Mouse (Mus musculus) midbrain, embryonic 14.5 days (tissue): Measurements from ENCODE around the gene Slc2a5. TPM values are rescaled to one million over a fixed set of nuclear protein-coding genes. Genes with fewer than 3 reads are reported as not detected.
A peak's percentile ranks its signal among the peaks of the same experiment; 100 is the strongest.

ENCODE experiments used
- ATAC-seq: fragments of 200-750 bp; cut with Nextera tagmentation; 2 replicates; pipeline ENCODE4 v1.8.0; 2017; ENCODE audit warnings: moderate number of reproducible peaks, moderate library complexity; ENCODE audit not compliant: low FRiP score, low TSS enrichment
- DNase-seq: peaks from one replicate; pipeline ENCODE4 v3.0.0-alpha.2; 2015
- H3K27ac ChIP-seq: fragments of 300-500 bp; sonication (generic); replicated peaks from 2 replicates; pipeline ENCODE4 v1.5.1; 2014; ENCODE audit warnings: mild to moderate bottlenecking, low read depth, low read length, moderate library complexity
- H3K27me3 ChIP-seq: fragments of 300-500 bp; sonication (generic); 2 replicates; pipeline ENCODE4 v1.6.1; 2014; ENCODE audit warnings: low read length, control low read depth, mixed read lengths; ENCODE audit not compliant: control insufficient read depth, insufficient read depth
- H3K36me3 ChIP-seq: fragments of 300-500 bp; sonication (generic); 2 replicates; pipeline ENCODE4 v1.6.1; 2014; ENCODE audit warnings: low read length, control low read depth; ENCODE audit not compliant: control insufficient read depth, insufficient read depth
- H3K4me1 ChIP-seq: fragments of 300-500 bp; sonication (generic); 2 replicates; pipeline ENCODE4 v1.6.1; 2014; ENCODE audit warnings: mild to moderate bottlenecking, antibody characterized with exemption, low read length, control low read depth; ENCODE audit not compliant: control insufficient read depth, insufficient read depth
- H3K4me2 ChIP-seq: fragments of 300-500 bp; sonication (generic); 2 replicates; pipeline ENCODE4 v1.6.1; 2014; ENCODE audit warnings: mild to moderate bottlenecking, low read length, moderate library complexity
- H3K4me3 ChIP-seq: fragments of 300-500 bp; sonication (generic); replicated peaks from 2 replicates; pipeline ENCODE4 v1.5.1; 2014; ENCODE audit warnings: low read depth, low read length
- H3K9ac ChIP-seq: fragments of 300-500 bp; sonication (generic); replicated peaks from 2 replicates; pipeline ENCODE4 v1.6.1; 2014; ENCODE audit warnings: mild to moderate bottlenecking, low read length, moderate library complexity
- H3K9me3 ChIP-seq: fragments of 300-500 bp; sonication (generic); 2 replicates; pipeline ENCODE4 v1.6.1; 2016; ENCODE audit warnings: low read length, control low read depth, mixed read lengths; ENCODE audit not compliant: control insufficient read depth
- WGBS: fragments of 180-500 bp; shearing (Covaris S2); extraction: QIAGEN DNeasy Blood & Tissue Kit; methylation state at CpG from one replicate; pipeline ENCODE4 v1.1.7; 2014; 5-methylcytosine and 5-hydroxymethylcytosine counted together
- polyA plus RNA-seq: library from polyadenylated mRNA; unstranded; fragments of >200 nt; fragmentation: Nextera tagmentation; extraction: Ambion mirVana; gene quantifications from 2 replicates; pipeline ENCODE4 v1.2.1, GENCODE M21; 2014

Gene Slc2a5
- polyA plus RNA-seq, 1 experiment from 2014 or later, result 1.4 TPM

DNA sequence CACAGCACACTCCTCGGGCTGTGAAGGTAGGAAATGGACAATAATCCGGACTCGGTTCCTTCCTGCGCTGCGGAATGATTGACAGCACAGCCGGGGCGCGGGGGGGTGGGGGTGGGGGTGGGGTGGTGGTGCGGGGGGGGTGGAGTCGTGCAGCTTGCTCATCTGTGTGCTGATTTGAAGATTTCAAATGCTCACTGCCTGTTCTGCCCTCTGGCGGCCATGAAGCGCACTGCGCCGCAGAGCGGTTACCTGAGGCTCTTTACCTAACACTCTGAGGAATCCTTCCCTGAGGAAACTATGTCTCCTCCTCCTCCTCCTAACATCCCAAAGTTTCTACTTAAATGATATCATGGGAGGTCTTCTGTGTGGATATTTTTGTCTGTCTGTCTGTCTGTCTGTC, 6.2 kb upstream of the Slc2a5 start:
- Histone ChIP-seq H3K4me2 (peak overlapping the region; percentile 37), H3K27me3 (no peaks in the 10 kb centered on the region), H3K9ac (no peak overlapping the region), H3K27ac (no peak overlapping the region), H3K4me3 (no peak overlapping the region), H3K4me1 (no peaks in the 10 kb centered on the region), H3K9me3 (no peaks in the 10 kb centered on the region), H3K36me3 (no peaks in the 10 kb centered on the region)
- DNase-seq, result peak; percentile 78
- no peak for ATAC-seq
- 3% methylated on average over 15 of the region's 15 CpGs for WGBS

DNA sequence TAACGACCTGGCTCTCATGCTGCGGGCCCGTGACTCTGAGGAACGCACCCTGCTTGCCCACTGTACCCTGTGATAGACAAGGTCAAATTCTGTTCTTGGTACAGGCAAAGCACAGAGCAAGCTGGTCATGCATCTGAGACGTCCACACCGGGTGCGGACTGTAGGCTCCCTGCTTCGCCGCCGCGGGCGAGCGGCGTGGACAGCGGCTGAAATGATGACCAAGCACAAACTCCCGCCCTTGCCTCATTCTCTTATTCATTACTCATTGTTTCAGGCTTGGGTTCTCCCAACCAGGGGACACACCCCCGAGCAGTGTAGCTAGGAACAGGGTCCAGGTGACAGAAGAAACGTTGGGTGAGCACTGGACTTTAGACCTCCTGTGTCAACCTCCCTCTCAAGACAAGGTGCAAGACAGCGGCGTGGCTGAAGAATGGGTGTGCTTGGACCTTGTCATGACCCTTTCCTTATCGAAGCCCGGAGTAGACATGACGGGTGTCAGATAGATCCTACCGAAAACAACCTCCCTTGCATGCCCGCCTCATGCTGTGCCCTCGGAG, 4.5 kb upstream of the Slc2a5 start:
- H3K27ac ChIP-seq, result no peak overlapping the region
- no peak overlapping the region for H3K9ac ChIP-seq
- ATAC-seq (no peak), DNase-seq (no peak)
- H3K4me1 ChIP-seq, result no peaks in the 10 kb centered on the region
- no peaks in the 10 kb centered on the region for H3K36me3 ChIP-seq
- H3K4me3 ChIP-seq, result no peak overlapping the region
- 93% methylated on average over 26 of the region's 26 CpGs for WGBS
- no peaks in the 10 kb centered on the region for H3K9me3 ChIP-seq
- H3K27me3 ChIP-seq, result no peaks in the 10 kb centered on the region
- H3K4me2 ChIP-seq, result no peak overlapping the region

DNA sequence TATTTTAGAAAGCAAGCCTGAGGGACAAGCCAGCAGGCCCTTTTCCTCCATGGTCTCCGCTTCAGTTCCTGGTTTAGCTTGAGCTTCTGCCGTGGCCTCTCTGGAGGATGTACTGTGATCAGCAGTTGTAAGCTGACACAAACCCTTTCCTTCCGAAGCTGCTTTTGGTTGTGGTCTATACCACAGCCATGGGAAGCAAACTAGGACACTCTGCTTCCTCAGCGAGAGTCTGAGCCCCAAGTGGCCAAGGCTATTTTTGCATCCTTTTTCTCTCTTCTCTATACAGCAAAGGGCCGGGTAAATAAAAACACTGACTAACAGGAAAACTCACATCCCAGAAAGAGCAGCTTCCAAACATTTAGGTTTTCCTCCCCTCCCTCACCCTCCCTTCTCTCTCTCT, 1.8 kb upstream of the Slc2a5 start:
- Histone ChIP-seq H3K4me3 (no peak overlapping the region), H3K27ac (no peak overlapping the region), H3K9me3 (no peaks in the 10 kb centered on the region), H3K4me2 (no peak overlapping the region), H3K4me1 (no peaks in the 10 kb centered on the region), H3K36me3 (no peaks in the 10 kb centered on the region), H3K9ac (no peak overlapping the region), H3K27me3 (no peaks in the 10 kb centered on the region)
- ATAC-seq (no peak), DNase-seq (peak; percentile 62)
- 51% methylated on average over 5 of the region's 5 CpGs for WGBS

- no peaks in the 10 kb centered on the region for H3K27me3 ChIP-seq
Measured at GRCm38 (mm10) chr4:150118163-150118562, 920 bp upstream of the Slc2a5 start.

DNA sequence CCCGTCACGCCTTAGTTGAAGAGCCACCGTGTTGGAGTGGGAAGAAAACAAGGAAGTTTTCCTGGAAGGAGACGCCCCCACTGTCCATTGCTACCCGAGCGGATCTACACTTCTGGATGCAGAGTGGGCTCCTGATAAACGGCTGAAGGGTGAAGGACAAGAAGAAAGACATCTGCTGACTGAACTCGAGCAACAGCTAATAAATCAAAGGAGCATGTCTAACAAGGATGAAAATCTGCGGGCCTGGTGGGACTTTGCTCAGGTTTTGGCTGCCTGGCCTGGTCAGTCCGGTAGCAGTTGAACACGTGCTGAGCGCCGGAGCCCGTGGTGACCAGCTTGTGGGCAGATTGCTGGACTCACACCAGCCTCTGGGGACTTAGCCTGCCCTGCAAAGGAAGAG, 557 bp downstream of the Slc2a5 start:
- H3K9ac ChIP-seq, result no peak overlapping the region
- 62% methylated on average over 14 of the region's 14 CpGs for WGBS
- ATAC-seq, result no peak

More at GRCm38 (mm10) chr4:150118163-150118562, 920 bp upstream of the Slc2a5 start:
- no peaks in the 10 kb centered on the region for H3K36me3 ChIP-seq
- H3K27ac ChIP-seq, result no peak overlapping the region
- H3K9ac ChIP-seq, result no peak overlapping the region
- ATAC-seq (no peak), DNase-seq (no peak)
- no peaks in the 10 kb centered on the region for H3K9me3 ChIP-seq
- H3K4me3 ChIP-seq, result no peak overlapping the region
- H3K4me1 ChIP-seq, result no peaks in the 10 kb centered on the region
- WGBS, result 65% methylated on average over 6 of the region's 6 CpGs
- H3K4me2 ChIP-seq, result no peak overlapping the region

GRCm38 (mm10) chr4:150120173-150120833, 1.2 kb downstream of the Slc2a5 start:
- DNase-seq, result no peak
- 65% methylated on average over 15 of the region's 15 CpGs for WGBS

More for the DNA sequence above, 557 bp downstream of the Slc2a5 start:
- DNase-seq, result no peak
- Histone ChIP-seq H3K4me2 (peak overlapping the region; percentile 35), H3K4me1 (no peaks in the 10 kb centered on the region), H3K4me3 (no peak overlapping the region), H3K27ac (no peak overlapping the region), H3K27me3 (no peaks in the 10 kb centered on the region), H3K36me3 (no peaks in the 10 kb centered on the region), H3K9me3 (no peaks in the 10 kb centered on the region)

DNA sequence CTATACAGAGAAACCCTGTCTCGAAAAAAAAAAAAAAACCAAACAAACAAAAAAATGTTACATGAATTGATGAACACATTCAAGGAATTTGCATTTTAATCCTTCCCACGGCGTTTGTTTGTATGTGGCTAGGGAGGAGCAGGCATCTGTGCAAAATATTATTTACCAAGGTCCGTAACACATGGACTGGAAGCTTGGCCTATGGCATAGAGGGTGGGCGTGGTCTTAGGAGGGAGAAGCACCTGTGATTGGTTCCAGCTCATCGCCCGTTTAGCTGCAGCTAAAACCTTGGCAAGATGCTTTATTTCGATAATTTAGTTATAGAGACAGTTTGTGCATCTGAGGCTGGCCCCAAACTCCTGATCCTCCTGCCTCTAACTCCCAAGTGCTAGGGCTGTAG, 2.3 kb downstream of the Slc2a5 start:
- no peak overlapping the region for H3K27ac ChIP-seq
- H3K9ac ChIP-seq, result no peak overlapping the region
- no peaks in the 10 kb centered on the region for H3K27me3 ChIP-seq
- no peak overlapping the region for H3K4me3 ChIP-seq
- ATAC-seq (no peak), DNase-seq (no peak)
- no peaks in the 10 kb centered on the region for H3K9me3 ChIP-seq
- H3K4me2 ChIP-seq, result no peak overlapping the region
- no peaks in the 10 kb centered on the region for H3K4me1 ChIP-seq
- 72% methylated on average over 8 of the region's 8 CpGs for WGBS
- H3K36me3 ChIP-seq, result no peaks in the 10 kb centered on the region

More at GRCm38 (mm10) chr4:150120173-150120833, 1.2 kb downstream of the Slc2a5 start:
- no peaks in the 10 kb centered on the region for H3K9me3 ChIP-seq
- no peaks in the 10 kb centered on the region for H3K36me3 ChIP-seq
- ATAC-seq, result no peak
- H3K4me2 ChIP-seq, result no peak overlapping the region
- H3K27ac ChIP-seq, result no peak overlapping the region
- H3K4me1 ChIP-seq, result no peaks in the 10 kb centered on the region
- H3K27me3 ChIP-seq, result no peaks in the 10 kb centered on the region
- no peak overlapping the region for H3K9ac ChIP-seq
- H3K4me3 ChIP-seq, result no peak overlapping the region

- Histone ChIP-seq H3K27ac (no peak overlapping the region), H3K4me2 (no peak overlapping the region), H3K4me3 (no peak overlapping the region), H3K27me3 (no peaks in the 10 kb centered on the region), H3K4me1 (no peaks in the 10 kb centered on the region), H3K9ac (no peak overlapping the region), H3K36me3 (no peaks in the 10 kb centered on the region), H3K9me3 (no peaks in the 10 kb centered on the region)
- DNase-seq (no peak), ATAC-seq (no peak)
- 70% methylated on average over 3 of the region's 3 CpGs for WGBS
Measured at GRCm38 (mm10) chr4:150122476-150122875, 3.4 kb downstream of the Slc2a5 start.

DNA sequence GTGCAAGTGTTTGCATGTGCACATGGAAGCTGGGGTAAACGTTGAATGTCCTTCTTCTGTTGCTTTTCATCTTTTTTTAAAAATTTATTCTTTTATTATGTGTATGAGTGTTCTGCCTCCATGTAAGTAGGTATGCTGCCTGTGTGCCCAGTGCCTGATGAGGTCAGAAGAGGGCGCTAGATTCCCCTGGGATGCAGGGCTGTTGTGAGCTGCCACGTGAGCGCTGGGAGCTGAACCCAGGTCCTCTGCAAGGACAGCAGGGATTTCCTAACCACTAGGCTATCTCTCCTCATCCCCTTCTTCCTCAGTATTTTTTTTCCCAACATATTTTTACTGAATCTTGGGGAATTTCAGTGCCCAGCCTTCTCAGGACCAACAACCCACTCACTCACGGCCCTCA, 7.3 kb downstream of the Slc2a5 start:
- H3K9ac ChIP-seq, result no peak overlapping the region
- no peak overlapping the region for H3K27ac ChIP-seq
- H3K4me1 ChIP-seq, result no peaks in the 10 kb centered on the region
- H3K27me3 ChIP-seq, result no peaks in the 10 kb centered on the region
- WGBS, result 90% methylated on average over 5 of the region's 5 CpGs
- no peak for ATAC-seq
- no peak for DNase-seq
- H3K4me3 ChIP-seq, result no peak overlapping the region
- H3K4me2 ChIP-seq, result no peak overlapping the region
- no peaks in the 10 kb centered on the region for H3K9me3 ChIP-seq
- no peaks in the 10 kb centered on the region for H3K36me3 ChIP-seq
